Mouse (Mus musculus): ENCODE measurements around the gene Rora. TPM values are rescaled to one million over a fixed set of nuclear protein-coding genes. Genes with fewer than 3 reads are reported as not detected.

The Rora gene
- polyA plus RNA-seq, 1 experiment from 2014 or later = 23.2 TPM

DNA sequence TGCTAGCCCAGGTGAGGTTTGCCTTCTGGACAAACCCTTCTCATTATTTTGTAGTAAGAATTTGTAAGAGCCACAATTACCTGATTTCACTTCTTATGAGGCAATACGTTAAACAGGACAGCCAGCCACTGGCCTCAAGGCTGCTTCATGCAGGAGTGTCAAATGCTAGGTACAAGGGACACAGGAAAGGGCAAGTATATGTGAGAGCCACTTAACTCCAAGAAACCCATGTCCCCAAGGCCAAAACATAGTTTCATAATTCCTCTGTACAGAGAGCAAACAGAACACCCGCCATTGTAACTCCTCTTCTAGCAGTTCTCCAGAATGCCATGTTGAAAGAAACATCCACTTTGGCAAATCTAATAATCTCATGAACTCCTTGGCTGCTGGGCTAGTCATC lies 205.9 kb downstream of the Rora start:
- Histone ChIP-seq H3K4me2 (ENCODE audit: low read depth, low read length) (no peak overlapping the region), H3K9ac (replicated peaks; ENCODE audit: low read depth, low read length) (no peak overlapping the region), H3K36me3 (ENCODE audit: control insufficient read depth, insufficient read depth, low read length) (no peaks in the 10 kb centered on the region), H3K27ac (ENCODE audit: low read depth, low read length) (no peak overlapping the region), H3K27me3 (ENCODE audit: control insufficient read depth, insufficient read depth, low read length) (no peaks in the 10 kb centered on the region), H3K4me1 (ENCODE audit: control insufficient read depth, insufficient read depth, low read length) (peaks cover 6% of the 10 kb centered on the region; the same call in 1 of the 2 replicates), H3K4me3 (ENCODE audit: low read depth, low read length) (no peak overlapping the region), H3K9me3 (ENCODE audit: control insufficient read depth, low read length) (no peaks in the 10 kb centered on the region)
- 93% methylated on average over 2 of the region's 2 CpGs for WGBS
- ATAC-seq (ENCODE audit: low read depth) = no peak

DNA sequence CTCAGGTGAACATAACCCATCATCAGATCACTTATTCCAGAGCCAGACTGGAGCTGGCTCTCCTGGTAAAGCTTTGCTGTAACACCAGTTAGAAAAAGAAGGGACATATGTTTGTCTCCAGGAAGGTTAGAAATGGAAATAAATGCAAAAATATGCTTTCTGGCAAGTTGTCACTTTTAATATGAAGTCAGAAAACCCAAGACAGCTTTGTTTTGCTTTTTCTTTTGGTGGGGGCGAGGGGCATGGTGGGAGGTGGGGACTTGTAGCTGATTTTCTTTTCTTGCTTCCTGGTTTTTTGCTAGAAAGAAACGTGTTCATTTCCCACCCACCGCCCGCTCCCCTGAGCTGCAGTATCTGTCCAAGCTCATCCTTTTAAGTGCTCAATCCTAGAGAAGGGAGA lies 212.7 kb downstream of the Rora start:
- H3K27me3 ChIP-seq (ENCODE audit: control insufficient read depth, insufficient read depth, low read length) = no peaks in the 10 kb centered on the region
- WGBS = 67% methylated on average over 4 of the region's 4 CpGs
- no peak overlapping the region for H3K9ac ChIP-seq (replicated peaks; ENCODE audit: low read depth, low read length)
- H3K9me3 ChIP-seq (ENCODE audit: control insufficient read depth, low read length) = no peaks in the 10 kb centered on the region
- H3K27ac ChIP-seq (ENCODE audit: low read depth, low read length) = no peak overlapping the region
- H3K4me1 ChIP-seq (ENCODE audit: control insufficient read depth, insufficient read depth, low read length) = peaks cover 4% of the 10 kb centered on the region; the same call in 1 of the 2 replicates
- H3K4me3 ChIP-seq (ENCODE audit: low read depth, low read length) = no peak overlapping the region
- no peak overlapping the region for H3K4me2 ChIP-seq (ENCODE audit: low read depth, low read length)
- no peaks in the 10 kb centered on the region for H3K36me3 ChIP-seq (ENCODE audit: control insufficient read depth, insufficient read depth, low read length)
- no peak for ATAC-seq (ENCODE audit: low read depth)

DNA sequence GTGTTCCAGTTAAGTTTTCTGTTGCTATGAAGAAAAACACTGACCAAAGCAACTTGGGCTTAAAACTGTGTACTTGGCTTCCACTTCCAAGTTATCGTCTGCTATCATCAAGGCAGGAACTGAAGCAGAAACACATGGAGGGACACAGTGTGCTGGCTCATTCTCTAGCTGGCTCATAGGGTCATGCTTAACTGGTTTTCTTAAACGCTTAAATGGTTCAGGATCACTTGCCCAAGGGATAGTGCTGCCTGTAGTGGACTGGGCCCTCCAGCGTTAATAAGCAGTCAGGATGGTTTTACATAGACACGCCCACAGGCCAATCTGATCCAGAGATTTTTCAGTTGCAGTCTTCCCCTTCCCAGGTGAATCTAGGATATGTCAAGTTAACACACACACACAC lies 220.3 kb downstream of the Rora start:
- ATAC-seq (ENCODE audit: low read depth) = no peak
- Histone ChIP-seq H3K4me3 (ENCODE audit: low read depth, low read length) (no peak overlapping the region), H3K9me3 (ENCODE audit: control insufficient read depth, low read length) (no peaks in the 10 kb centered on the region), H3K4me2 (ENCODE audit: low read depth, low read length) (no peak overlapping the region), H3K36me3 (ENCODE audit: control insufficient read depth, insufficient read depth, low read length) (no peaks in the 10 kb centered on the region), H3K27me3 (ENCODE audit: control insufficient read depth, insufficient read depth, low read length) (no peaks in the 10 kb centered on the region), H3K4me1 (ENCODE audit: control insufficient read depth, insufficient read depth, low read length) (no peaks in the 10 kb centered on the region), H3K27ac (ENCODE audit: low read depth, low read length) (no peak overlapping the region), H3K9ac (replicated peaks; ENCODE audit: low read depth, low read length) (no peak overlapping the region)
- WGBS = 81% methylated on average over 4 of the region's 4 CpGs

DNA sequence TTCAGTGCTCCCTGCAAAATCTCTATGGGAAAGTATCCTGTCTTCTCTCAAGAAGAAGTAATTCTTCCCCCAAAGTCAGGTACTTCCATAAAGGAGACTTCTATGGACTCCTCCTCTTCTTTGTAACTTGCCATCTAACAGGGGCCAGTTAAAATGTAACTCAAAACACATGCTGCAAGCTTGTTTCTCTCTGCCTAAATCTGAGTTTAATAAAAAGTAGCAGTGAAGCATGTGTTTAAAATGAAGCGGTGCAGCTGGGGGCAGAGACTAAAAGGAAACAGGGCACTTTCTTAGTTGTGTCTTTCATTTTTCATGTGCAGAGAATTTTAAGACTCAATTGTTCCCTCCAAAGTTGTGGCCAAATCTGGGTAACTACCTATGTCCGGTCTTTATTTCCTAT lies 221.0 kb downstream of the Rora start:
- Histone ChIP-seq H3K27ac (ENCODE audit: low read depth, low read length) (no peak overlapping the region), H3K4me1 (ENCODE audit: control insufficient read depth, insufficient read depth, low read length) (no peaks in the 10 kb centered on the region), H3K27me3 (ENCODE audit: control insufficient read depth, insufficient read depth, low read length) (no peaks in the 10 kb centered on the region), H3K4me2 (ENCODE audit: low read depth, low read length) (no peak overlapping the region), H3K9me3 (ENCODE audit: control insufficient read depth, low read length) (no peaks in the 10 kb centered on the region), H3K4me3 (ENCODE audit: low read depth, low read length) (no peak overlapping the region), H3K9ac (replicated peaks; ENCODE audit: low read depth, low read length) (no peak overlapping the region), H3K36me3 (ENCODE audit: control insufficient read depth, insufficient read depth, low read length) (no peaks in the 10 kb centered on the region)
- 95% methylated on average over 2 of the region's 2 CpGs for WGBS
- ATAC-seq (ENCODE audit: low read depth) = no peak

DNA sequence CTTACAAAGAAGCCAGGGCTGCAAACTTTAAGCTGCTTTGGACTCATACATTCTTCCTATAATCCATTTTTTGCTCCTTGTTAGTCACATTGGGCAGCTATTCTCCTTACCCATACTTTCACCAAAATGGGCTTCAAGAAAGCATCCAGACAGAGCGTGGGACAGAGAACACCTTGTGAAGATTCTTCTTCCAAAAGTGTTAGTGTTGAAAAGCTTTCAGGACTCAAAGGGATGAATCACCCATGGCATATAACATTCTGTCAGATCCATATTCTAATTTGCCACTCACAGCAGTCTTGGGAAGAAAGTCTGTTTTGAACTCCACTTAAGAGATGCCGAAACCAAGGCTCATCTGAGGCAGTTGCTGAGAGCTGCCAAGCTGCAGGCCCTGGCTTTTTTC lies 222.2 kb downstream of the Rora start:
- Histone ChIP-seq H3K27ac (ENCODE audit: low read depth, low read length) (no peak overlapping the region), H3K9ac (replicated peaks; ENCODE audit: low read depth, low read length) (no peak overlapping the region), H3K4me2 (ENCODE audit: low read depth, low read length) (no peak overlapping the region), H3K4me1 (ENCODE audit: control insufficient read depth, insufficient read depth, low read length) (0 out of 2 replicates have a peak, but pooled peaks cover 3% of the 10 kb centered on the region), H3K36me3 (ENCODE audit: control insufficient read depth, insufficient read depth, low read length) (no peaks in the 10 kb centered on the region), H3K9me3 (ENCODE audit: control insufficient read depth, low read length) (no peaks in the 10 kb centered on the region), H3K4me3 (ENCODE audit: low read depth, low read length) (no peak overlapping the region), H3K27me3 (ENCODE audit: control insufficient read depth, insufficient read depth, low read length) (no peaks in the 10 kb centered on the region)
- no peak for ATAC-seq (ENCODE audit: low read depth)
- 89% methylated on average over 2 of the region's 2 CpGs for WGBS

DNA sequence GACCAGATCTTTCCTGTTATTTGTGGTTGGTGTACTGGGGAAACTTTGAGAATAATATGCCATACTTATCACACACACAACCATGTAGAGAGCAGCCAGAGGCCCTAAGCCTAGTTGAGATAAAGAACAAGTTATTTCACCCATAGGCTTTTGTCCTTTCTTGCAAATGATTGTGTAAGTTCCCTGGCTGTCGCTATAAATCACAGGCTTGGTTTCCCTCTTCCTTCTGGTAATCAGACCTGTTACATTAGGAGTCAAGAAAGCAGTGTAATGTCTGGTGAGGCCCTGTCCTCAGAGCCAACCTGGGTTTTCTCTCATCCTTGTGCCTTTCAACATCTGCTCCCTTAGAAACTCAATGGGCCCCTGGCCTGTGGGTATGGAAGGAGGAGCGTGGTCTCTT lies 222.7 kb downstream of the Rora start:
- WGBS = 86% methylated on average over 2 of the region's 2 CpGs
- no peaks in the 10 kb centered on the region for H3K27me3 ChIP-seq (ENCODE audit: control insufficient read depth, insufficient read depth, low read length)
- no peak for ATAC-seq (ENCODE audit: low read depth)
- no peak overlapping the region for H3K9ac ChIP-seq (replicated peaks; ENCODE audit: low read depth, low read length)
- no peak overlapping the region for H3K4me3 ChIP-seq (ENCODE audit: low read depth, low read length)
- H3K4me1 ChIP-seq (ENCODE audit: control insufficient read depth, insufficient read depth, low read length) = peaks cover 6% of the 10 kb centered on the region; the same call in 1 of the 2 replicates
- H3K36me3 ChIP-seq (ENCODE audit: control insufficient read depth, insufficient read depth, low read length) = no peaks in the 10 kb centered on the region
- no peak overlapping the region for H3K4me2 ChIP-seq (ENCODE audit: low read depth, low read length)
- H3K9me3 ChIP-seq (ENCODE audit: control insufficient read depth, low read length) = no peaks in the 10 kb centered on the region
- no peak overlapping the region for H3K27ac ChIP-seq (ENCODE audit: low read depth, low read length)

DNA sequence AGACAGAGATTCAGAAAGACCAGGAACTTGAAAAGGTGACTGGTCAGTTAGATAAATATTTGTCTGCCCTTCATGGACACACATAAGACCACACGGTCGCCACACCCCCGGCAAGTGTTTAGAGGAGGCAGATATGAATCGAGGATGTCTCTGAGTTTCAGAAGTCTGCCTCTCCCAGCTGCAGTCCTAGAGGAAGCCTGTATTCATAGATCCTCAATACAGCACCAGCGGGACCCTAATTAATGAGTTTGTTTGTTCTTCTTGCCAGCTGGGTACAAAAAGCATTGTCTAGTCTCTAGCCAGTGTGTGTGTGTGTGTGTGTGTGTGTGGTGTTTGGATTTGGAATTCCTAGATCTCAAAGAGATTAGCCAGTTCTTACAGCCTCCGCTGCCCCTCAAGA lies 228.3 kb downstream of the Rora start:
- no peak overlapping the region for H3K4me3 ChIP-seq (ENCODE audit: low read depth, low read length)
- no peak for ATAC-seq (ENCODE audit: low read depth)
- no peak overlapping the region for H3K9ac ChIP-seq (replicated peaks; ENCODE audit: low read depth, low read length)
- no peak overlapping the region for H3K27ac ChIP-seq (ENCODE audit: low read depth, low read length)
- WGBS = 32% methylated on average over 6 of the region's 6 CpGs
- H3K4me2 ChIP-seq (ENCODE audit: low read depth, low read length) = no peak overlapping the region
- H3K27me3 ChIP-seq (ENCODE audit: control insufficient read depth, insufficient read depth, low read length) = no peaks in the 10 kb centered on the region
- H3K9me3 ChIP-seq (ENCODE audit: control insufficient read depth, low read length) = no peaks in the 10 kb centered on the region
- H3K36me3 ChIP-seq (ENCODE audit: control insufficient read depth, insufficient read depth, low read length) = no peaks in the 10 kb centered on the region
- peaks cover 10% of the 10 kb centered on the region for H3K4me1 ChIP-seq (ENCODE audit: control insufficient read depth, insufficient read depth, low read length)

DNA sequence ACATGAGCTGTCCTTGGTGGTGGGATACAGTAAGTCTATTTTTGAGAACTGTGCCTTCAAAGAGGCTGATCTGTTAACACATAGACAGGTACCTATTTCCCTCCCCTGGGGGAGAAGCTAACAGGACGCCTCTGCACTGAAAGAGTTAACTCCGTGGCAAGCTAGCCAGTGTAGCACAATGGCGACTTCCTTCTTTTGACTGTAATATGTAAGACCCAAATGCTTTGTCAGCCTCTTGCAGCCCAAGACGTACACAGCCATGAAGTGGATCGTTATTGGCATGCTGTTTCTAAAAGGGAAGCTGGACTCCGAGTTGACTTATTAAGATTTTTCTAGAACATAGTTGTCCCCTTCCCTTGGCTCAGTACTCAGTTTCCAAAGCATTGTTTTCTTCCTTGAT lies 229.4 kb downstream of the Rora start:
- 61% methylated on average over 6 of the region's 6 CpGs for WGBS
- ATAC-seq (ENCODE audit: low read depth) = no peak
- H3K4me2 ChIP-seq (ENCODE audit: low read depth, low read length) = no peak overlapping the region
- H3K36me3 ChIP-seq (ENCODE audit: control insufficient read depth, insufficient read depth, low read length) = no peaks in the 10 kb centered on the region
- no peak overlapping the region for H3K4me3 ChIP-seq (ENCODE audit: low read depth, low read length)
- no peaks in the 10 kb centered on the region for H3K27me3 ChIP-seq (ENCODE audit: control insufficient read depth, insufficient read depth, low read length)
- no peak overlapping the region for H3K9ac ChIP-seq (replicated peaks; ENCODE audit: low read depth, low read length)
- no peaks in the 10 kb centered on the region for H3K9me3 ChIP-seq (ENCODE audit: control insufficient read depth, low read length)
- H3K4me1 ChIP-seq (ENCODE audit: control insufficient read depth, insufficient read depth, low read length) = peaks cover 10% of the 10 kb centered on the region
- H3K27ac ChIP-seq (ENCODE audit: low read depth, low read length) = no peak overlapping the region

DNA sequence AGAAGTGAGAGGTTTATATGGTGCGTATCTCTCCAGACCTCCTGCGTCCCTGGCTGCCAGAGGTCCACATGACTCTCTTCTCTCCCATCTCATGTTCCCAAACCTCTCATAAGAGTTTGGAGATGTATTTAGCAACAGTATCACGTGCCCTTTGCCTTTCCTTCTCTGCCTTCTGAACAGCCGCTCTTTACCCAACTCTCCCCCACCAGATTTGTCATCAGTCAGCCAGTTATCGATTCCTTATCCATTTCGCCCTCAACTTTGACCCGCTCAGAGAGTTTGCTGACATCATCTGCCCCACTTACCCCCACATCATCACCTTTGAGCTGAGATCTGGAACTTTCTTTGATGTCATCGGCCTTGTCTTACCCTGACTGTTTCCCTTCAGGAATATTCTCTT lies 230.1 kb downstream of the Rora start:
- no peak overlapping the region for H3K4me2 ChIP-seq (ENCODE audit: low read depth, low read length)
- H3K9me3 ChIP-seq (ENCODE audit: control insufficient read depth, low read length) = no peaks in the 10 kb centered on the region
- peaks cover 10% of the 10 kb centered on the region for H3K4me1 ChIP-seq (ENCODE audit: control insufficient read depth, insufficient read depth, low read length)
- 91% methylated on average over 8 of the region's 8 CpGs for WGBS
- H3K27me3 ChIP-seq (ENCODE audit: control insufficient read depth, insufficient read depth, low read length) = no peaks in the 10 kb centered on the region
- H3K36me3 ChIP-seq (ENCODE audit: control insufficient read depth, insufficient read depth, low read length) = no peaks in the 10 kb centered on the region
- H3K4me3 ChIP-seq (ENCODE audit: low read depth, low read length) = no peak overlapping the region
- no peak overlapping the region for H3K9ac ChIP-seq (replicated peaks; ENCODE audit: low read depth, low read length)
- no peak for ATAC-seq (ENCODE audit: low read depth)
- no peak overlapping the region for H3K27ac ChIP-seq (ENCODE audit: low read depth, low read length)

All from neural tube, embryonic 14.5 days (tissue).